Mouse (Mus musculus) cortical plate, adult 2 months (tissue): ENCODE data around the gene Gpr27.

Experiments used
- CTCF ChIP-seq: fragments of 200-500 bp; IDR thresholded peaks from 2 replicates; pipeline ENCODE4 v1.5.1; 2011; ENCODE audit warnings: mild to moderate bottlenecking, control low read depth, low read length; ENCODE audit not compliant: insufficient read depth; ENCODE audit errors: extremely low read depth
- POLR2A ChIP-seq: fragments of 200-500 bp; IDR thresholded peaks from 2 replicates; pipeline ENCODE4 v1.6.1; 2011; ENCODE audit warnings: mild to moderate bottlenecking, low read length, control low read depth; ENCODE audit not compliant: insufficient read depth; ENCODE audit errors: extremely low read depth

- TF ChIP-seq CTCF (no peak), POLR2A (no peak)
These were observed 48.1 kb upstream of the Gpr27 start for GRCm38 (mm10) chr6:99644386-99644785.
